Mouse (Mus musculus) erythroblast, adult 5-6 weeks (primary cell): ENCODE measurements around the gene Jaml. TPM values are rescaled to one million over a fixed set of nuclear protein-coding genes. Genes with fewer than 3 reads are reported as not detected.

Experiments used
- ATAC-seq: replicated peaks from 2 replicates; pipeline ENCODE4 v1.8.0; 2016; ENCODE audit warnings: moderate number of reproducible peaks, mild to moderate bottlenecking, moderate TSS enrichment, inconsistent platforms; ENCODE audit not compliant: poor library complexity, low FRiP score, severe bottlenecking
- total RNA-seq, 2 experiments: library from RNA; stranded (forward) in 1 of 2; stranded (reverse) in 1 of 2; fragments of 150-400 nt in 1 of 2; fragments of 200-764, 138-1000 nt in 1 of 2; gene quantifications; 2 replicates each; pipeline versions ENCODE4 v1.2.3 to v1.2.4; 2015 to 2017; ENCODE audit warnings: low replicate concordance in 2 of 2

The Jaml gene
- total RNA-seq, 2 experiments from 2014 or later, result 1.2 to 3.1 TPM

GRCm38 (mm10) chr9:45066735-45067134, 12.2 kb upstream of the Jaml start:
- no peak for ATAC-seq

DNA sequence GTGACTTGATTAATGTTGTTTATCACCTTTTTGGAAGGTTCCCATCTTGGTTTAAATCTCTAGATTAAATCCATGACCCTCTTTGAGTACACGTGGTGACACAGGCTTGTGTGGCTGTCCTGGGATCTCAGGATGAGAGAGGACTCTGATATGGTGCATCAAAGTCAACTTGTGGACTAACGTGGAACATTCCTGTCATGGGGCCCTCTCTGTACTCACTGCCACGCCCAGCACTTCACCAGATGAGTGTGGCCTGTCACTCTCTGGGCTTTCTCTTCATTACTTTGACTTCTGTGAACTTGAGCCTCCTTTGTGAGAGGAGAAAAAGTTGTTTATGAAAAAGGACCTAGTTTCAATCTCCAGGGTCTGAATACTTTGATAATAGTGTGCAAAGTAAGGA, 7.2 kb upstream of the Jaml start:
- no peak for ATAC-seq

- ATAC-seq, result no peak
Observed at GRCm38 (mm10) chr9:45077859-45078258, 1.1 kb upstream of the Jaml start.

GRCm38 (mm10) chr9:45083132-45083531, 4.1 kb downstream of the Jaml start:
- ATAC-seq, result no peak

DNA sequence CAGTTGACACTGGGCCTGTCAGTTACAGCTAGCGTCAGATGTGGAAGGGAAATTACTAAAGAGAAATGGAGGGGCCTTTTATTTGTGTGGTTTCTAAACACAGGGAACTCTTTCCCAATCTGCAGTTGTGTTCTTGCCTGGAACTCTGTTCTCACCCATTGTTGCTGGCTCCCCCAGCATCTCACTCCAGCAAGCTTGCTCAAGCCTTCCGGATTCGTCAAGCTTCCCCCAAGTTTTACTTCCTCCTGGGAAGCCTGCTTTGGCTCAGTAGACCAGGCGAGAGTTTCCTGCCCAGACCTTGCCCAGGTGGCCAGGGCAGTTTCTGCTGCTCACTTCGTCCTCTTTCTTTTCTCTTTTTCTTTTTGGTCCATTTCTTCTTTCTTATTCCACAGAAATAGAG, 5.6 kb downstream of the Jaml start:
- ATAC-seq, result no peak

DNA sequence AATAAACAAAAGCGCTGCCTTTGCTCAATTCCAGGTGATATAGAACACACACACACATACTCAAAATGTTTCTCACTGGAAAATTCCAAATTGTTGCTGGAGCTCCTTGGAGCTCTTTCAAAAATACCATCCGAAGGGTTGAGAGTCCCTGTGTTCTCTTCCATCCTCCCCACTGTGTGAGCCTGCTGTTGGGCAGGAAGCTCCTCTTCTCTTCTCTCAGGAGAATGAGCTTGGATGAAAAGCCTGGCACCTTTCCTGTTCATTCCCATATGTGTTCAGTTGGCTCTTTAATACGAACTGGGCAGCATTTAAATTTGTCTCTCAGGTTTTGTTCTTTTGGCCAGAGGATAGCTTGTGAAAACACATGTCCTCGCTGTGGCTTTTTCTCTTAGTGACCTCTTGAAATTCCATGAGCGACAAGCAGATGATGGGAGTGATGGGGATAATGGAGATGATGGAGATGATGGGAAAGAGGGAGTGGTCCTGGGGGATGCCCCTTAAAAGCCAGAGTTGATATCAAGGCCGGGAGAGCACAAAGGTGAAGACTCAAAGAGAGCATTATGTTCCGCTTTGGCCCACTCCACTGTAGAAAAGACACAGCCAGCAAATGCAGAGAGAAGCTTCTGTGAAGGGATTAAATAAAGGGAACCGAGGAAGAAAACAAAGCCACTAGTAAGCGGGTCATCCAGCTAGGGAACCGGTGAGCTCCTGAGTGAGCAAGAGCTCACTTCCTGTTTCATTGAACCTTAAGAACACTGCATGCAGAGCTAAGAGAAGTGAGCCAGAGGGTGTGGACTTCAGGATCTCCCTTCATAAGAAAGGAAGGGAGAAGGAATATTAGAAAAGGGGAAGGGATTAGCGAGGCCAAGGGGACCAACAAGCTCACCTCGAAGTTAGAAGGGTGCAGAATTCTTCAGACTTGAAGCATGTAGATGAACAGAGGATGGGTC, 7.0 kb downstream of the Jaml start:
- no peak for ATAC-seq

GRCm38 (mm10) chr9:45088040-45088439, 9.1 kb downstream of the Jaml start:
- no peak for ATAC-seq

DNA sequence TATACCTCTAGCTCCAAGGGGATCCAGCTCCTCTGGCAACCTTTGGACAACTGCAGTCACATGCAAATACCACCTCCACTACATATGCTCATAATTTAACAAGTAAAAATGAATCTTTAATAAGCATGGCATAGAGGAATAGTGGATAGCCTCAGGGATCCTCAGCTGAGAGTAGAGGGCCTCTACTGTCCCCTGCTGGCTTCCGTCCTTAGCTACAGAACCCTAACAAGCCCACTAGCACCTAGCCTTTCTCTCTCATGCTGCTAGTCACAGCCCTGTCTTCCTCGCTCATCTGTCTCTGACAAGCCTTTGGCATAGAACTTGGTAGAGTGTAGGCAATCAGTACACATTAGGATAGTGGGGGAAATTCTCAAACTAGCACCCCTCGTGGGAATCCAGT, 11.8 kb downstream of the Jaml start:
- no peak for ATAC-seq

DNA sequence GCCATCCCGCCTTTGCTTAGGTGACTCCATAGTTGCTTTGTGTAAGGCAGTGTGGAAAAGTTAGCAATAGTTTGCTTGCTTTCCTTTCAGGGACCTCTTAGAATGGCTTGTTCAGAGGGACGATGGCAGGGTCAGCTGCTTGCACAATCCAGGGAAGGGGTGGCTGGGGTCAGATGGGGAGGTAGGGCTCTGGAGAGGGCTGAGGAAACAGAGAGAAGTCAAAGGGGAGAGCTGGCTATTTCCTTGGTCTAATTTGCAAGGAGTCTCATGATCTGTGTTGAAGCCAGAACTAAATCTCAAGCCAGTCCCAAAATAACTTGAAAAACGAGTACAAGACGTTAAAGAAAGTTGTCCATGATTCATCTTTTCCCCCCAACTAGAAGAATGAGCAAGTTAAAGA, 13.7 kb downstream of the Jaml start:
- ATAC-seq, result no peak

DNA sequence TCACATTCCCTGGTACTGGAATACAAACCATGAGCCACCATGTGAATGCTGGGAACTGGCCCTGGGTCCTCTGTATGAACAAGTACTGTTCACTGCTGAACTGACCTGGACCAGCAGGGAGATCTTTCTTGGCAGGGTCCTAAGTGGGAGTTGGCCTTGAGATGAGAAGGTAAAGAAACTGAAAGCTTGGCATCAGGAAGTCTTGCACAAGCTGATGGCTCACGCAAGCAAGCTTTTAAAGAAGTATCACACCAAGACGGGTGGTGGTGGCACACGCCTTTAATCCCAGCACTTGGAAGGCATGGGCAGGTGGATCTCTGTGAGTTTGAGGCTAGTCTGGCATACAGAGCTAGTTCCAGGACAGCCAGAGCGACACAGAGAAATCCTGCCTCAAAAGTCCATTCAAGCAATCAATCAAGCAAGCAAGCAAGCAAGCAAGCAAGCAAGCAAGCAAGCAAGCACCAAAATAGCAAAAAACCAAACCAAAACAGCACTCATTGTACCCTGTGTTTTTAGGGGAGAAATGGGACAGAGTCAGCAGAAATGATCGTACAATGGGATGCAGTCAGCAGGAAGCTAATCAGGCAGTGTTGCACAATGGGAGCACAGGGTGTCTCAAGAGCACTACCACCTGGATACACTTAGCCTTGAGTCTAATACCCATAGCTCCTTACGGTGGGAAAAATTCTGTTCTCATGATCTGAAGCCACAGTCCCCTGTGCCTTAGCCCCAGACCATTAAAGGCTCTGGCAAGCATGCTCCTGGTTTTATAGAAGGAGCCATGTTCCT, 16.4 kb downstream of the Jaml start:
- ATAC-seq, result no peak

GRCm38 (mm10) chr9:45097877-45098276, 18.9 kb downstream of the Jaml start:
- no peak for ATAC-seq

GRCm38 (mm10) chr9:45098426-45098825, 19.4 kb downstream of the Jaml start:
- ATAC-seq, result no peak

GRCm38 (mm10) chr9:45102528-45102927, 23.5 kb downstream of the Jaml start:
- ATAC-seq, result no peak

- ATAC-seq, result no peak
Observed at GRCm38 (mm10) chr9:45103211-45103979, 24.4 kb downstream of the Jaml start.

DNA sequence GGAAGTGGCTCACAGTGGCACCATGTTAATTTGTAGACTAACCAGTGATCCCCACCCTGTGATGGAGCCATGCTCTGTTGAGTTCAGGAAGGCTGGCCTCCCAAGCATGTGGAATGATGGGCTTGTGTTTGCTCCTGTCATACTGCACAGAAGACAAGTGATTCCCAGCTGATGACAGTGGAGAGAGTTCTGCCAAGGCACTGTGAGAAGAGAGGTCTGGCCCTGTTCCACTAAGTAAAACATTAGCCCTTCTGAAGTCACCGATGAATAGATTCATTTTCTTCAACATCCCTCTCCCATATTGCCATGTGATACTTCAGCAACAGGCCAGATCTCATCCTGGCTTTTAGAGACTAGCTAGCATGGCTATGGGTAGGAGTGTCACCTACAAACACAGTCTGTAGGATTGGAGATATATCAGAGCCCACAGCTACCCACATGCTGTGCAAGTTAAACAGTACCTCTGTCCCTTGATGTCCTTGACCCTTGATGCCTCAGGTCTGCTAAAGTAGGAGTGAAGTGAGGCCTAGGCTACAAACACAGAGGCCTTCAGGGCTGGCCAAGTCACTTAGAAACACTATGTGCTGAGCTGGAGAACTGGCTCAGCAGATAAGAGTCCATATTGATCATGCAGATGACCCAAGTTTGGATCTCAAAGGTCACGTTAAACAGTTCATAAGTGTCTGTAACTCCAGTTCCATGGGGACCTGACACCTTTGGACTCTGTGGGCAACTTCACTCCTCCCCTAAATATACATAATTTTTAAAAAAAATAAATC, 26.8 kb downstream of the Jaml start:
- no peak for ATAC-seq

DNA sequence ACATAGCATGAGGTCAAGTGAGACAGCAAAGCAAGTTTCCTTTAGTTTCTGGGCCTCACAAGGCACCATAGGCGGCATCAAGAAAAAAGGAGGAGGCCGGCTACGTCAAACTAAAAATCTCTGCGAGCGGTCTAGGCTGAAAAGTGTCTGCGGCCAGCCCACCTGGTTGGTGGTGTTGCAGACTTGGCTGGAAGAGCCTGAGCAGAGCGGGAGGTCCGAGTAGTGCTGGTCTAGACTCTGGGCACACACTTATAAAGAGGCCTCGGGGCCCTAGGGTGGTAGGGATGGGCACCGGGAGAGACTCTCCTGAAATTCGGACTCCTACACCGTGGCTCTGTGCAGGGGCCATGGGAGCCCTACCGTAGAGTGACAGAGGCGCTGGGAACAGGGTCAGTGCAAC, 36.7 kb downstream of the Jaml start:
- ATAC-seq, result no peak

DNA sequence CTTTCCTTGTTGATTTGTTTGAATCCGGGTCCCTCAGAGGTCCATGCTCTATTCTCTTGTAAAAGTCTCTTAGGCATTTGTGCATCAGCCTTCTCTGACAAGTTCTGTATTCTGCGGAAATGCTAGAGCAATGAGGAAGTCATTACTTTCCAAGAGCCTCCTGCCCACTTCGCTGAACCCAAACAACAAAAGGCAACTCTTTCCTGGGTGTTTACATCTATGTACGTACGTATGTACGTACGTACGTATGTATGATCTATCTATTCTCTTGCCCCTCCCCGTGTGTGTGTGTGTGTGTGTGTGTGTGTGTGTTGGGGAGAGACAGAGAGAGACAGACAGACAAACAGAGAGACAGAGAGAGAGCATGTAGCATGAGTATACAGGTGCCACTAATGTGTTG, 37.8 kb downstream of the Jaml start:
- no peak for ATAC-seq

GRCm38 (mm10) chr9:45117741-45118431, 38.9 kb downstream of the Jaml start, which contains the start of gene Scn2b:
Gene Scn2b (plus strand): TSS chr9:45117782.
- ATAC-seq, result no peak

DNA sequence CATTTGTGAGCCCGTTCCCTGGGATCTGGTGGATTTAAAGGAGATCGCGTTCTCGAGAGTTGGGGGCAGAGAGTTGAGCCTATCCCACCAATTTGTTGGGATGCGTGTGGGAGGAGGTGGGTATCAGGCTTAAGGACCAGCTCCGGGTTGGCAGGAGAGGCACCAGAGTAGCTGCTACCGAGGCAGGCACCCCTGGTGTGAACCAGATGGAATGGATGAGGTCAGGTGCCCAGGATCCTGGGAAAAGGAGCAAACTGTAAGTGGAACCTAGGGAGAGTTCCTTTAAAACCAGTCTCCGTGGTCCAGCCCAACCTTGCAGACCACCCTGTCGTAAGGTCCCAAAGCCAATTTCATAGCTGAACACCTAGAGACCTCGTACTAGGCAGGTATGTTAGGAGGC, 39.6 kb downstream of the Jaml start:
- no peak for ATAC-seq
